Mouse (Mus musculus) MEL (cell line): ENCODE data around the gene Zfp462. TPM values are rescaled to one million over a fixed set of nuclear protein-coding genes. Genes with fewer than 3 reads are reported as not detected.

Source experiments
- DNase-seq: peaks from one replicate; pipeline ENCODE4 v3.0.0; 2011; ENCODE audit warnings: low read depth, low spot score
- H3K27ac ChIP-seq: 2 replicates; pipeline ENCODE4 v1.5.1; 2012; ENCODE audit warnings: low read depth, mild to moderate bottlenecking, control low read depth, low read length, moderate library complexity; ENCODE audit not compliant: control insufficient read depth
- H3K27me3 ChIP-seq, 2 experiments: fragments of 150-350 bp in 1 of 2; sonication (generic) in 1 of 2; 2 replicates each; pipeline ENCODE4 v1.6.1; 2012; ENCODE audit warnings: low read length in 2 of 2, mild to moderate bottlenecking in 2 of 2, improper control_type of control experiment in 1 of 2, moderate library complexity in 1 of 2; ENCODE audit not compliant: insufficient read depth in 2 of 2, control insufficient read depth in 1 of 2
- H3K36me3 ChIP-seq, 2 experiments: 2 replicates each; pipeline ENCODE4 v1.6.1; 2012 to 2014; ENCODE audit warnings: low read length in 2 of 2, improper control_type of control experiment in 1 of 2, inconsistent platforms in 1 of 2, mild to moderate bottlenecking in 1 of 2; ENCODE audit not compliant: insufficient read depth in 2 of 2, control insufficient read depth in 1 of 2
- H3K4me1 ChIP-seq, 2 experiments: fragments of 150-350 bp in 1 of 2; sonication (generic) in 1 of 2; 2 replicates each; pipeline ENCODE4 v1.6.1; 2012; ENCODE audit warnings: low read length in 2 of 2, improper control_type of control experiment in 1 of 2, mild to moderate bottlenecking in 1 of 2; ENCODE audit not compliant: insufficient read depth in 2 of 2, control insufficient read depth in 1 of 2
- H3K4me3 ChIP-seq, 2 experiments: fragments of 150-350 bp in 1 of 2; sonication (generic) in 1 of 2; 2 replicates each; pipeline ENCODE4 v1.5.1; 2012; ENCODE audit warnings: low read depth in 2 of 2, low read length in 2 of 2, mild to moderate bottlenecking in 2 of 2, moderate library complexity in 2 of 2, control low read depth in 1 of 2, improper control_type of control experiment in 1 of 2; ENCODE audit not compliant: control insufficient read depth in 1 of 2, insufficient read depth in 1 of 2
- H3K79me2 ChIP-seq: 2 replicates; pipeline ENCODE4 v1.6.1; 2012; ENCODE audit warnings: mild to moderate bottlenecking, low read length, moderate library complexity; ENCODE audit not compliant: control insufficient read depth, poor library complexity, insufficient read depth
- H3K9ac ChIP-seq: 2 replicates; pipeline ENCODE4 v1.6.1; 2012; ENCODE audit warnings: low read depth, mild to moderate bottlenecking, control low read depth, low read length, moderate library complexity; ENCODE audit not compliant: control insufficient read depth, poor library complexity, severe bottlenecking
- H3K9me3 ChIP-seq: fragments of 150-350 bp; sonication (generic); replicated peaks from 2 replicates; pipeline ENCODE4 v1.6.1; 2012; ENCODE audit warnings: mild to moderate bottlenecking, low read length, improper control_type of control experiment, moderate library complexity; ENCODE audit not compliant: insufficient read depth
- BHLHE40 ChIP-seq: IDR thresholded peaks from 2 replicates; pipeline ENCODE4 v1.6.1; 2012; ENCODE audit warnings: low read depth, mild to moderate bottlenecking, inconsistent platforms, low read length, improper control_type of control experiment, borderline replicate concordance
- CHD2 ChIP-seq: IDR thresholded peaks from 2 replicates; pipeline ENCODE4 v1.6.1; 2011; ENCODE audit warnings: low read length, improper control_type of control experiment
- CTCF ChIP-seq, 3 experiments: IDR thresholded peaks in 2 of 3; conservative IDR thresholded peaks in 1 of 3; 2 replicates each; pipeline ENCODE4 v1.5.1; 2011 to 2012; ENCODE audit warnings: low read length in 3 of 3, low read depth in 2 of 3, mild to moderate bottlenecking in 2 of 3, improper control_type of control experiment in 1 of 3, inconsistent platforms in 1 of 3, mixed read lengths in 1 of 3, moderate library complexity in 1 of 3; ENCODE audit not compliant: control insufficient read depth in 1 of 3, insufficient read depth in 1 of 3, poor library complexity in 1 of 3, severe bottlenecking in 1 of 3
- ELF1 ChIP-seq: IDR thresholded peaks from 2 replicates; pipeline ENCODE4 v1.6.1; 2014; ENCODE audit warnings: low read depth, mild to moderate bottlenecking, inconsistent platforms, low read length, improper control_type of control experiment, moderate library complexity
- HCFC1 ChIP-seq: IDR thresholded peaks from 2 replicates; pipeline ENCODE4 v1.6.1; 2012; ENCODE audit warnings: low read depth, mild to moderate bottlenecking, inconsistent platforms, low read length, improper control_type of control experiment, moderate library complexity
- MEF2A ChIP-seq: IDR thresholded peaks from 2 replicates; pipeline ENCODE4 v1.6.1; 2014; ENCODE audit warnings: low read depth, mild to moderate bottlenecking, inconsistent platforms, low read length, improper control_type of control experiment; ENCODE audit not compliant: poor library complexity, insufficient replicate concordance, severe bottlenecking; ENCODE audit errors: extremely low read depth
- MYB ChIP-seq: IDR thresholded peaks from 2 replicates; pipeline ENCODE4 v1.6.1; 2011; ENCODE audit warnings: mild to moderate bottlenecking, low read depth, low read length, improper control_type of control experiment
- MYC ChIP-seq: IDR thresholded peaks from 2 replicates; pipeline ENCODE4 v1.6.1; 2011; ENCODE audit warnings: low read depth, mild to moderate bottlenecking, low read length, improper control_type of control experiment, moderate library complexity
- NRF1 ChIP-seq: IDR thresholded peaks from 2 replicates; pipeline ENCODE4 v1.6.1; 2014; ENCODE audit warnings: low read depth, mild to moderate bottlenecking, inconsistent platforms, low read length, improper control_type of control experiment, moderate library complexity; ENCODE audit not compliant: poor library complexity, insufficient read depth, severe bottlenecking
- POLR2AphosphoS5 ChIP-seq: IDR thresholded peaks from 2 replicates; pipeline ENCODE4 v1.6.1; 2012; ENCODE audit warnings: low read depth, borderline replicate concordance, mild to moderate bottlenecking, inconsistent platforms, low read length, moderate library complexity, mixed read lengths
- RCOR1 ChIP-seq: IDR thresholded peaks from 2 replicates; pipeline ENCODE4 v1.6.1; 2012; ENCODE audit warnings: low read depth, mild to moderate bottlenecking, inconsistent platforms, low read length, improper control_type of control experiment
- TBP ChIP-seq: IDR thresholded peaks from 2 replicates; pipeline ENCODE4 v1.8.0; 2011; ENCODE audit warnings: low read depth, low read length, improper control_type of control experiment
- USF1 ChIP-seq: IDR thresholded peaks from 2 replicates; pipeline ENCODE4 v1.6.1; 2014; ENCODE audit warnings: low read depth, mild to moderate bottlenecking, inconsistent platforms, low read length, improper control_type of control experiment, moderate library complexity
- USF2 ChIP-seq, 2 experiments: IDR thresholded peaks; 2 replicates each; pipeline ENCODE4 v1.6.1; 2011 to 2012; ENCODE audit warnings: improper control_type of control experiment in 2 of 2, low read length in 2 of 2, borderline replicate concordance in 1 of 2, inconsistent platforms in 1 of 2, low read depth in 1 of 2, mild to moderate bottlenecking in 1 of 2; ENCODE audit not compliant: insufficient read depth in 1 of 2
- ZKSCAN1 ChIP-seq: IDR thresholded peaks from 2 replicates; pipeline ENCODE4 v1.6.1; 2012; ENCODE audit warnings: low read depth, mild to moderate bottlenecking, inconsistent platforms, low read length, improper control_type of control experiment, moderate library complexity
- polyA plus RNA-seq, 2 experiments: library from polyadenylated mRNA; stranded (reverse) in 1 of 2; unstranded in 1 of 2; fragments of >175 nt in 1 of 2; fragments of >200 nt in 1 of 2; gene quantifications; 2 replicates each; pipeline versions ENCODE4 v1.2.1 to v1.2.4; 2012; ENCODE audit warnings: low replicate concordance in 2 of 2, low read depth in 1 of 2; ENCODE audit not compliant: insufficient read length in 2 of 2, insufficient read depth in 1 of 2, missing spikeins in 1 of 2
- total RNA-seq: library from RNA; depleted of rRNA; stranded (reverse); fragments of 300-350 nt; gene quantifications from 2 replicates; pipeline ENCODE4 v1.2.3, GENCODE M21; 2012

Gene Zfp462
- total and polyA plus RNA-seq, 3 experiments = not detected

DNA sequence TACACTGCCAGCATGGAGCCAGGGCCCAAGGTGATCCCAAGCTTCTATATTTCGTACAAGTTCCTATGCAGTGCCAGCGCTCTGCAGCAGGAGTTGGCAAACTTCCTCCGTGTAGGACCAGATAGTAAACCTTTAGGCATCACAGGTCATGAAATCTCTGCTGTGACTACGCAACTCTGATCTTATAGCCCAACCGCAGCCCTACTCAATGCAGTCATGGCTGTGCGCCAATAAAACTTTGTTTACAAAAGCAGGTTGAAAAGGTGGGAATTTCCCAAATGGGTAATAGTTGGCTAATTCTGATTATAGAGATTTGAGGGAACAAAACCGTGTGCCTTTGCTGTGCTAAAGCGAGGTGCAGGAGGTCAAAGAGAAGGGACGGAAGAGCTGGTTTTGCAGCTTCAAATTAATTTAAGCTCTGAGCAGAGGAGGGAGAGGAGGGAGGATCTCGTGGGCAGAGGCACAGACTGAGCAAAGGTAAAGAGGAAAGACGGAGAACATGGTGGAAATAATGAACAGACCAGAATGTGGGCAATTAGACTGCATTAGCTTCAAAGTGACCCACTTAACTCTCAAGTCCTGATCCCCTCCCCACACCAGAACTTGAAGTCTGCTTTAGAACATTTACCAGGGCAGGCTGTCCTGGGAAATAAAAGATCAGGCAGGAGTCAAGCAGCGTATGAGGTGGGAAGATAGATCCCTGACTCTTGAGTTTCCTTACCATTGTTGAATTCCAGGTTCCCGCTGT, 183.4 kb downstream of the Zfp462 start:
- no peaks in the 10 kb centered on the region for H3K27me3 ChIP-seq
- H3K27ac ChIP-seq = no peak overlapping the region
- no peak for TF ChIP-seq MEF2A
- no peak for TF ChIP-seq NRF1
- TF ChIP-seq CTCF (IDR thresholded peaks at IDR 0.05 in 2 of 3, conservative IDR thresholded peaks at IDR 0.05 in 1 of 3; ENCODE audit: control insufficient read depth in 1 of 3, insufficient read depth in 1 of 3, low read depth in 2 of 3, low read length in 3 of 3, poor library complexity in 1 of 3, severe bottlenecking in 1 of 3) = no peak
- TF ChIP-seq ZKSCAN1 = no peak
- no peak for TF ChIP-seq TBP
- TF ChIP-seq BHLHE40 = no peak
- no peak for TF ChIP-seq MYB
- TF ChIP-seq USF1 = no peak
- TF ChIP-seq POLR2AphosphoS5 = no peak
- no peak for TF ChIP-seq USF2 (IDR thresholded peaks at IDR 0.05; ENCODE audit: borderline replicate concordance in 1 of 2, insufficient read depth in 1 of 2, low read depth in 1 of 2, low read length in 2 of 2)
- no peak for TF ChIP-seq RCOR1
- no peak for TF ChIP-seq ELF1
- TF ChIP-seq HCFC1 = no peak
- no peak for TF ChIP-seq CHD2
- TF ChIP-seq MYC = no peak
- TF ChIP-seq, all 39 proteins: peak for 0
- H3K9ac ChIP-seq = no peak overlapping the region
- no peaks in the 10 kb centered on the region for H3K4me1 ChIP-seq
- no peaks in the 10 kb centered on the region for H3K79me2 ChIP-seq
- no peaks in the 10 kb centered on the region for H3K9me3 ChIP-seq
- no peaks in the 10 kb centered on the region for H3K36me3 ChIP-seq
- DNase-seq = no peak
- H3K4me3 ChIP-seq = no peak overlapping the region
